Mouse (Mus musculus): ENCODE data around the gene Wdr35.
A peak's percentile ranks its signal among the peaks of the same experiment; 100 is the strongest.

The Wdr35 gene

DNA sequence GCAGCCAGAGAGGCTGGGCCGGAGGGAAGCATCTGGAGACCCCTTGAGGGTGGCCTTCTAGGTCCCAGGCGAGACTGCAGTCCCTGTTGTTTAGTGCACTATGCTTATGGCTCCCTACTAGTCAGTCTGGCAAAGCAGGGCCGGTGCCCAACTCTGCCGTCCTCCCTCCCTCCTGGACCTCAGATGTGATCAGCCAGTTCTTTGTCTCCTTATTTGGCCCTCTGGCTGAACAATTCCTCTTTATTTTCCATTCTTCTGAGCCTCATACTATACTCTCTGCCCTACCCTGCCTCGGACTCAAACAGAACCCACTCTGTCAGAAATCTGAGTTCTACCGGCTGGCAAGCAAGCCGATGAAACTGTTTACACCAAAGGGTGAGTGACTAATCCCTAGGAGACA is 79.7 kb downstream of the Wdr35 start:
- DNase-seq: no peak

DNA sequence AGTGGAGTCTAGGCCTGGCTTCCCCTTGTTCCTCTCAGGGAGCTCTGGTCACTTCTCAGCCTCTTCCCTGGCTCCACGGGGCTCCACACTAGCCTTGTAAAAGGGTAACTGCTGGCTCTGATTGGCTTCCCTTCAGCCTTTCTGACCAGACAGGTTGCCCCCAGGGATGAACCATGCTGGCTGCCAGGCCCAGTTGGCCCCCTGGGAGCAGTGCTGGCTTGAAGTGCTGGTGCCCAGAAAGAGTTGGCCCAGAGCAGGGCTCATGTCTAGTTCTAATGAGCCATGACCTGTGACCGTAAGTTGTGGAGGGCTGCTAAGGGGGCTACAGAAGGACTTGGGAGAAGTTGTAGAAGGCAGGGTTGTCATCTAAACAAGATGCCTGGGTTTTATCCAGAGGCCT is 80.3 kb downstream of the Wdr35 start:
- DNase-seq: no peak

DNA sequence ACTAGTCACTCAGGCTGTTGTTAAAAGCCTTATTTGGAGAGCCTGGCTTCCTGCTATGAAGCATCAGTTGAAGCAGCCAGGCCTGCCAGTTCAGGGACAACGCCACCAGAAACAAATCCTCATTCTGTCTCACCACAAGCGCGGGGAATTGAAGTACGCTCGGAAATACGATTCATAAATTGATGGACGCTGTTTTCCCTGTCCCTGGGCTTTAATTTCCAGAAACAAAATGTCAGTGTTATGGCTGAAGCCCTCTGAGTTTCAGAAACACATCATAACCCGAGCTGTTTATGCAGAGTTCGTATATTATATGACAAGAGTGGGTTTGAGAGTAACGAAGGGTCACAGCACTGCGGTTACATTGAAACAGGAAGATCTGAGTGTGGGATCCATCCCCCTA is 81.6 kb downstream of the Wdr35 start:
- DNase-seq: no peak

DNA sequence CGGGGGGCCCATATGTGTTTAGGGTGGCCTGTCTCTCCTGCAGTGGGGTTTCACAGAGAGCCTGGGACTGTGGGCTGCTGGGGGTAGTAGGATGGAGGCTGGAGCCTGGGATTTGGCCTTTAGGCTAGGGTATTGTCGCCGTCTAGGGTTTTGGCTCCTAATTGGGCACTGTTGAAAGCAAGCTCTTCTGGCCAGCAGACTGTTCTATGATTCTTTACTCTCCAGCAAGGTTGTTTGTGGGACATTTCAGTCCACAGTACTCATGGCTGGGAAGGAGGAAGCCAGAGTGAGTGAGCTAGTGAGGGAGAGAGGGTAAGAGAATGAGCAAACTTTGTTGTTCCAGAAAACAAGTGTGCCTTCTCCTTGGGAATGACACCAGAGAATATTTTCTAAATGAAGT is 85.8 kb downstream of the Wdr35 start:
- no peak for DNase-seq

DNA sequence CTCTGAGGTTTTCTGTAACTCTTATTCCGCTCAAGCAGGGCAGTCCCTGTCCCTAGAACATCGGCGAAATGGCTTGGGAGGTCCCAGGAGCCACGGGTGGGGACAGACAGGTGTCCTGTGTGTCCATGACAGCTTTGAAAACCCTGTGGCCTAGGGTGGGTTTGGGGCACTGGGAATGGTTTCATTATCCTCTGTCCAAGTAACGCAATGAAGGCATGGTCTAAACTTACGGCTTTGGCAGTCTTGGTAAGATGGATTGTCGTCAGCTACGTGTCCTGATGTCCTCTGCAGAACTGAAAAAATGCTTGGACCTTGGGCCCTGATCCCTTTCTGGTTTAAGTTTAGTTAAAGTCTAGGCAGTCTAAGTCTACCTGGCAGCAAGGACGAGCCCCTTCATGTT is 86.3 kb downstream of the Wdr35 start:
- DNase-seq: no peak

DNA sequence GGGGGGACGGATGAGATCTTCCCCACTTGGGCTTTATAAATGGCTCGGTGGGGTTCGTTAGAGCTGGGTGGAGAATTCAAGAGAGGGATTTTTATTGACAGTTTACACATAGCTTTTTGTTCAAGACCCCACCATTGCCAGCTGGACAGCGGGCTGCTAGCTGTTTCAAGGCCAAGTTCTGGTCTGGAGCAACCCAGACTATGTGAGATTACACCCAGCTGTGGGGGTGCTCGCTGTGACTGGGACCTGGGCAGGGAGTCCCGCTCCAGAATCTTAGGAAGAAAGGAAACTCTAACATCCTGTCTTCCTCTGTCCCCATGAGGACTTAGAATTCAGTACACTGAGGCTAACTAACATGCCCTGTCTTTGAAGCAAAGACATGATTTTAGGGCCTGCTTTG is 89.9 kb downstream of the Wdr35 start:
- peak; percentile 28 for DNase-seq

DNA sequence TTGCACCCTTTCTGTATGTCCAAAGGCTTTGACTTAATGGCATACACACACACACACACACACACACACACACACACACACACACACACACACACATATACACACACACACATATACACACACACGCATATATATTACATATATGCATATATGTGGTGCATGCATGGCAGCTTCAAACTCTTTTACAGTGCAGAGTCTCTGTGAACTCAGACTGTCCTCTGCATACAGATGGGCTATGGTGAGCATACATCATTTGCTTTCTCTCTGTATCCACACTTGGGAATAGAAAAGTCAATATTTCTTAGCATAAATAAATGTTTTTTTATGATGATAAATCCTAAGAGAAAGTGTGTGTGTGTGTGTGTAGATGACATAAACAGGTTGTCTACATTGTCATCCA is 97.4 kb downstream of the Wdr35 start:
- no peak for DNase-seq

DNA sequence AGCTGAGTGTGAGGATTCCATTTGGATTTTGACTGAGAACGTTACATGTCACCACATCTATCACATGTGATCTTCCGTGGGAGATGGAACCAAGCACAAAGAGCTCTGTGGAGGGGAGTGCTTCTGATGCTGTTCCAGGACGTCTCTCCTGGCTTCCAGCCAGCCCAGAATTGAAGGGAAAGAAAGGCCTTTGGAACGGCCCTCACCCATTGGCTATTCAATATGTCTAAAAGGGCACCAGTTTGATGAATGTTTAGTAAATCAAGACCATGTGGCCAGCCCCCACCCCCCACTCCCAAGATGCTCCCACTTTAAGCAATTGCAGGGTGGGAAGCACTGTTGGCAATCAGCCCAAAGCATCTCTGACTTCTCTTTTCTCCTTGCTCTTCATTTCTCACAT is 97.8 kb downstream of the Wdr35 start:
- DNase-seq: no peak

DNA sequence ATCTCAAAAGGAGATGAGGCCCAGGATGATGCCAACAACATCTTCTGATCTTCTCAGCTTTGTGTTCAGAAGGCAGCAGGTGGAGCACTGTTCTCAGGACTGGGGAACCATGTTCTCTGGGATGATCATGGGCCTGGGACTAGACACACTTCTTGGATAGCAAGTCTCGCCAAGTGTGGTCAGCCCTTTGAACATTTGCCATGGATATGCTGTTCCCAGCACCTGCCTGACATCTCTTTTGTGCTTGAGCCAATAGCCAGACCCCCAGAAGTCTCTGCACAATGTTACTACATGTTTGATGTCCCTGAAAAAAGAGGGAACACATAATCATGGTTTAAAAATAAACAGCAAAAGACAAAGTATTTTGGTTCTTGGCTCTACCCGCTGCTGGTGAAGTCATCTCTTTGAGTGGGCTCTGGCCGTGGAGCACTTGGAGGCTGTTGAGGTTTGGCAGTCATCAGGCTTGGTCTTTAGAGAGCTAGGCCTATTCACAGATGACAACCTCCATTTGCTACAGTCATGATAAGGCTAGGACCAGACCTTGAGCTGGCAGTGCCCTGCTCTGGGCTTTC is 103.9 kb downstream of the Wdr35 start:
- DNase-seq: peak; percentile 24

Measured in lung, postnatal 36 days (tissue).